Mouse (Mus musculus) cerebellum, adult 8-10 months (tissue): ENCODE data around the gene Olfr1477.
"Not testable (repeated sequence)": the region's sequence is repeated elsewhere in the genome, so short reads cannot be mapped to it uniquely, and the experiment has no call there.

ENCODE experiments used
- DNase-seq: peaks from one replicate; pipeline ENCODE4 v3.0.0; 2022

Gene Olfr1477

DNA sequence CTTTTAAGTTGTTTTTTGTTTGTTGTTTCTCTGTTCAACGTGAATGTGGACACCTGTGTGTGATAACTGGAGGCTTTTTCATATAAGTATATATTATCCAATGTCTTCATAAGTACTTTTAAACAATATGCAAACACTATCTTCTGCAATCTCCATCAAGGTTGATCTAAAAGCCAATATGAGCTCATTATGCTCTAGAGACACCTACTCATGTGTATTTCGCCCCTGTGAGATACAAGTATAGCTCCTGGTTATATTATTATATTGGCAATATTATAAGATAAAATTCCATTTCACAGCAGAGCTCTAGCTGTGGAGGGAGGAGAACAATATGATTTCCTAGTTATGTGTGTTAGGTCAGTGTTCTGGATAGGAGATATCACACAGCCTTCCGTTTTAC is at the start of gene Olfr1477:
Gene Olfr1477, plus strand, starts transcription at position 301 of the 400 bp plus-strand sequence.
- DNase-seq: no peak

DNA sequence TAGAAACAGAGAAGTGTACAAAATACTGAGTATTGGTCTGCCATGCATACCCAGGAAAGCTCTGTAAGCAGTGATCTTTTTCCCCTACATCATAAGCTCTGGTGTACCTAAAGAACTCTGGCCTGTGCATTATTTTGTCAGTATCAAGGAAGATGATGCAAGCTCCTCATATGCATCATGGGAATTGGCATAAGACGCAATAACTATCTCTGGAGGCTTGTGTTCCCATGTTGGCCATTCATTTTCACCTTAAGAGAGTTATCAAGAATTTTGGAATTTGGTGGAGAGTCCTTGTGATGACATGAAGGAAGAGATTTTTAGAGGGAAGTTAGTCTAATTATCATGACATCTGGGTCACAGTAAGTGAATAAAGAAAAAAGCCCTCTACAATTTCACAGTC is 44.4 kb upstream of the Olfr1477 start, which contains the start of gene Olfr1472:
Gene Olfr1472, minus strand, starts transcription at position 101 of the 400 bp plus-strand sequence.
- no peak for DNase-seq

DNA sequence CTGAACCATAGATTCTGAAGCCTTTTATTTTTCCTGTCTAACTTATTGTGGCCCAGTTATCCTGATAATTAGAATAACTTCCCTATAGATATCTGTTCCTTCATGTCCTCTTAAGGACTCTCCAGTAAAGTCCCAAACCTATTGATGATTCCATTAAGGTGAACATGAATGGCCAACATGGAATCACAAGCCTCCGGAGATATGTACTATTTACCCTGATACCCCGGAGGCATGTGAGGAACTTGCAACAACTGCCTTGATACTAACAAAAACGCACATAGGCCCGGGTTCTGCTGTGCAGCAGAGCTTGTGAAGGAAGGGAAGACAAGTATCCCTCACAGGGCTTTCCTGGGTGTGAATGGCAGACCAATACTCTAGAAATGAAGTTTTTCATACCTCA is 31.1 kb upstream of the Olfr1477 start, which contains the start of gene Olfr1474:
Gene Olfr1474, plus strand, starts transcription at position 301 of the 400 bp plus-strand sequence.
- not testable (repeated sequence) for DNase-seq

DNA sequence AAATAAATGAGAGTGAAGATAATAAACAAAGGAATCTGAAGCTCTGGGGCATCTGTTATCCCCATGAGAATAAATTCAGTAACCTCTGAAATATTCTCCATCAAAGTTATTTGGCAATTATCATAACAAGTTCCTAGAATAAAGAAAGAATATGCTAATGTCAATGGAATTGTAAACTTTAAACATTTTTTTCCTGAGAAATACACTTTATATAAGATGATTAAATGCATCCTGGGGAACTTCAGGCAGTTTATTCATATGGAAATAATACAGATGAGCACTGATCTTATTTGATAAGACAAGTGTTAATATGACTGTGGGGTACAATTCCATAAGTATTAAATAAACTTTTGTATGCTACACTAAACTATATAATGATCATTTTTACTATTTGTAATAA is 20.2 kb upstream of the Olfr1477 start, which contains the start of gene Olfr1475:
Gene Olfr1475, minus strand, starts transcription at position 101 of the 400 bp plus-strand sequence.
- no peak for DNase-seq

DNA sequence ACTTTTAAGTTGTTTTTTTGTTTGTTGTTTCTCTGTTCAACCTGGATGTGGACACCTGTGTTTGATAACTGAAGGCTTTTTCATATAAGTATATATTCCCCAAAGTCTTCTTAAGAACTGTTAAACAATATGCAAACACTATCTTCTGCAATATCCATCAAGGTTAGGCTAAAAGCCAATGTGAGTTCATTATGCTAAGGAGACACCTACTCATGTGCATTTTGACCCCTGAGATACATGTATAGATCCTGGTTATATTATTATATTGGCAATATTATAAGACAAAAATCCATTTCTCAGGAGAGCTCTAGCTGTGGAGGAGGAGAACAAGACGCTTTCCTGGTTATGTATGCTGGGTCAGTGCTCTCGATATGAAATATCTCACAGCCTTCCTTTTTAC is 27.3 kb downstream of the Olfr1477 start, which contains the start of gene Olfr1480:
Gene Olfr1480, plus strand, starts transcription at position 301 of the 400 bp plus-strand sequence.
- no peak for DNase-seq
